Mouse (Mus musculus) 416B (cell line): ENCODE measurements at regions not wholly inside any gene's neighbourhood (a gene's known extent, or its start where the extent isn't known, plus 50 kb on each side); places are given as distances from the start of the nearest gene placed in this dataset.
"Not testable (repeated sequence)": the region's sequence is repeated elsewhere in the genome, so short reads cannot be mapped to it uniquely, and the experiment has no call there.

Source experiments
- DNase-seq: peaks from one replicate; pipeline ENCODE4 v3.0.0; 2011; ENCODE audit warnings: low read depth

DNA sequence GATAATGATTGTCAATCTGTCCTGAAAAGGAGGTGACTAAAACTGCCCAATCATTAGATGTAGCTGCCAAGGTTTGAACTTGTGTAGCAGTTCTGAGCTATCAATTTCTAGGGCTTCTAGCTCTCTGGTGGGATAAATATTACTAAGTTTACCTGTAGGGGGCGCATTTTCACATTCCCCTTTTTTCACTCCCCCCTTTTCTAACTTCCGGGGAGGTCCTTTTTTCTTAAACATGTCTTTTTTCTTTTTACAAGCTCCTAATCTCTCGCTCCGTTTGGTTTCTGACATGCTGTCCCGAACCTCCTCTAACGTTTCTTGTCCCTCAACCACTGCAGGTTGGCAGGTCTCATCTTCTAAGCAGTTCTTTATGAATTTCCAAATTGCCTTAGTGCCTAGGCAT, 2129.0 kb downstream of the Cntnap5b start:
- DNase-seq: peak; percentile 26

DNA sequence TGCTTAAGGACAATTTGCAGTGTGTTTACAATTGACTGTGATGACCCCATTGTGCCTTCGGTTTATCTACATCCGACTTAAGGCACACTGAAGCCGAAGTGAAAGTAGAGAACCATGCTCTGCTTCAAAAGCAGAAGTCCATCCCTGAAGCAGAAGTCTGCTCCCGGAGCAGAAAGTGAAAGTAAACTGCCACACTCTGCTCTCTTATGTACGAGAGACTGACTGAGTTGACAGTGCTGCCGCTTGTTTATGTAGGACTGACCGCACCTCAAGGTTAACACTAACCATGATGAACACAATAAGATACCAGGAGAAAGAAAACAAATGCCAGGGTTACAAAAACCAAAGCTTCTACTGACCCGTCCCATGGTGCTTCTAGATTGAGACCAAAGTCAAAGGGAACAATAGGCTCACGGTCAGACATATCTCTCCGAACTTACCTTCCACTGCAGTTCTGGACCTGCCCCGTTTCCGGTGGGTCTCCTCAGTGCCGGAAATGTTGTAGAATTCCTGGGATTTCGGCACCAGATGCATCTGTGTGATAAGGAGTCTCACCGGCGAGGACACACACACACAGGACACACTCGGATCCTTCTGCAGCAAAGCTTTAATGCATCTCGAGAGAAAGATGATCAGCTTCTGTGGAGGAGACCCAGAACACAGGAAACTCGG, 2129.7 kb downstream of the Cntnap5b start:
- DNase-seq: peak; percentile 84

DNA sequence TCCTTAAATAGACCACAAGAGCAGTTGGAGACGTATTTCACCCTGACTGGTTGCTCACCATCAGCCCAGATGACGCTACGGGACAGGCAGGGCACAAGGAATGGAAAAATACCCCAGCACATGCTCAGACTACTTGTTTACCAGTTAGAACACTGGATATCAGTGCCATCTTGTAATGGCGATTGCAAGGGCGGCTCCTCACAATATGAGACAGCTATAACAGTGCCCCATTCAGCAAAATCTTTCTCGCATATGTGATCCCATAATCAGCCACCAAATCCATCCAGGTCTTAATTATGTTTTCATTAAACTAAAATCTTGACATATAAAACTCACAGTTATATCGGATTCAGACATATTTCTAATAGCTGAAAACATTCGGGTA, 2130.3 kb downstream of the Cntnap5b start:
- DNase-seq: peak; percentile 52

DNA sequence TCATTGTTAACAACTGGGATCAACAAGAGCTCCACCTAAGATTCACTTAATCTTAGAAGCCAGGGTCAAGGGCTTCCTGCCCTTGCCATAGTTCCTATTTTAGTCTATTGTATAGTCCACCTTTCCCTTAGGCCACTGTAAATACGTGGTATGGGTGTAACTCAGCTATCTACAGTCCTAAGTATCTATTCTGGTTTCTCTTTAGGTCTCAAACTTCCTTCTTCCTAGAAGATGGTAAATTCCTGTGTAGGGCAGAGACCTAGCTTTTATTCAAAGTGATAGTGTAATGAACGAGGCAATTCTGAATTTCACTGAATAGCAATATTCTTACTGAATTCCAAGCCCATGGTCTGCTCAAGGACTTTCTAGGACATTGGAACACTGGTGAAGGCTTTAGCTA, 2144.4 kb downstream of the Cntnap5b start:
- DNase-seq: not testable (repeated sequence)

DNA sequence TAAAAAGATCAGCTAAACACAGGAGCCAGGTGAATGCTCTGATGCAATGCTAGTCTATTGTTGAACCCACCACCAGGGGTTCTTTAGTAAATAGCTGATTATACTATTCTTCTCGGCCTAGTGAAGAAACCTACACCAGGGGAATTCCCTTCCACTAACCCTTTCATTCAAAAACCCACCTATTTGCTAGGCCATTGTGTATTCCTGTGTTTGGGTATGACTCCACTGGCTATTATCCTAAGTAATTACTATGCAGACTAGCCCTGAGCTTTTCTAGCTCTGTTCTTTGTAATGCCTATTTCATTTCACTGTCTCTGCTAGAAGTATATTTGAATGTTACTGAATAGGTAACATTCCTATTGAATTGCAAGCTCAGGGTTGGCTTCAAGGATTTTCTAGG, 2146.3 kb downstream of the Cntnap5b start:
- no peak for DNase-seq

DNA sequence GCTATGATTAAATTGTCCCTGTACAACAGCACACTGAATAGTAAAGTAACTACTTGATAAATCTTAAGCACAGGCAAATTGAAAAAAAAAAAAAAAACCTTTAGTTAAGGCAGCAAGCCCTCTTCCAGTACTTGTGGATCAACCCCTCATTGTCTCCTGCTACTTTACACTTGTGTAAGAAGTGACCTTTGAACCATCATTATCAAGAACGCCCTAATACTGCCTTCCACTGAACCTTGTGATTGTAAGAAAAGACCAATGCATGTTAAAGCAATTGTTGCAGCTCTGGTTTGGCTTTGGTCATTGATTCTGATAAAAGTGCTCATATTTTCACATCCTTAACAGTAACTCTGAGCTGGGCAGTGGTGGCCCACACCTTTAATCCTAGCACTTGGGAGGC, 2168.5 kb downstream of the Cntnap5b start:
- DNase-seq: no peak
